Mouse (Mus musculus) myocyte (in vitro differentiated cells): ENCODE results near the gene Golga5.

Source experiments
- E2F4 ChIP-seq: IDR thresholded peaks from one replicate; pipeline ENCODE4 v1.6.1; 2011; ENCODE audit warnings: mild to moderate bottlenecking, control low read depth, moderate library complexity; ENCODE audit not compliant: insufficient read depth
- MAX ChIP-seq: IDR thresholded peaks from one replicate; pipeline ENCODE4 v1.6.1; 2011; ENCODE audit warnings: low read depth, mild to moderate bottlenecking, control low read depth
- MYOD1 ChIP-seq, 3 experiments: IDR thresholded peaks; one replicate each; pipeline ENCODE4 v1.6.1; 2011; ENCODE audit warnings: control low read depth in 2 of 3, low read depth in 2 of 3, mild to moderate bottlenecking in 2 of 3, moderate library complexity in 1 of 3; ENCODE audit not compliant: insufficient read length in 2 of 3, control insufficient read depth in 1 of 3
- POLR2A ChIP-seq: IDR thresholded peaks from one replicate; pipeline ENCODE4 v1.6.1; 2011; ENCODE audit warnings: low read depth, mild to moderate bottlenecking, control low read depth, moderate library complexity; ENCODE audit not compliant: insufficient read length

GRCm38 (mm10) chr12:102540278-102540677 lies 71.3 kb downstream of the Golga5 start:
- TF ChIP-seq MYOD1 (IDR thresholded peaks at IDR 0.05; ENCODE audit: control insufficient read depth in 1 of 3, insufficient read length in 2 of 3, low read depth in 2 of 3) (no peak), E2F4 (no peak), POLR2A (no peak), MAX (no peak)
